Mouse (Mus musculus): ENCODE results near the gene Mex3a. TPM values are rescaled to one million over a fixed set of nuclear protein-coding genes. Genes with fewer than 3 reads are reported as not detected.
A peak's percentile ranks its signal among the peaks of the same experiment; 100 is the strongest.

Mex3a gene
- total RNA-seq, 2 experiments from 2014 or later = 3.2 TPM

DNA sequence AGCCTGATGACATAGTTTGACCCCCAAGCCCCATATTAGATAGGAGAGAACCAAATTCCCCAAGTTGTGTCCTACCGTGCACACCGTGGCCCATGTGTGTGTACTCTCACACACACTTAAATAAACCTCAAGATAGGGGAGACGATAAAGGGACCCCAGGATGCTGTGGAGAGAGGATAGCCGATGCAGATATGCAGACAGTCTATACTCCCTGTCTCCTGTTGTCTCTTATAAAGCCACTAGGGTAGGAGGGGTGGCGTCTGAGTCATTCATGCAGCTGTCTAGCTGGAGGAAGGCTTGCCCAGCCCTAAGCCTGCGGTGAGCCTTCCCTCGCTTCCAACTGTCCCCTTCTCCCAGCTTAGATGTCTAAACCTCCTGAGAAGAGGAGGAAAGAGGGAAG lies 32.1 kb upstream of the Mex3a start:
- intact Hi-C loops (cut with DNase I) = no loop called here
- Histone ChIP-seq H3K27ac (no peak overlapping the region), H3K4me3 (peak overlapping the region; percentile 16; the same call in 1 of the 2 replicates)
- DNase-seq (ENCODE audit: extremely low spot score in 1 of 2, low spot score in 2 of 2) = no peak
- peak; percentile 16 for TF ChIP-seq CTCF (IDR thresholded peaks at IDR 0.05)

DNA sequence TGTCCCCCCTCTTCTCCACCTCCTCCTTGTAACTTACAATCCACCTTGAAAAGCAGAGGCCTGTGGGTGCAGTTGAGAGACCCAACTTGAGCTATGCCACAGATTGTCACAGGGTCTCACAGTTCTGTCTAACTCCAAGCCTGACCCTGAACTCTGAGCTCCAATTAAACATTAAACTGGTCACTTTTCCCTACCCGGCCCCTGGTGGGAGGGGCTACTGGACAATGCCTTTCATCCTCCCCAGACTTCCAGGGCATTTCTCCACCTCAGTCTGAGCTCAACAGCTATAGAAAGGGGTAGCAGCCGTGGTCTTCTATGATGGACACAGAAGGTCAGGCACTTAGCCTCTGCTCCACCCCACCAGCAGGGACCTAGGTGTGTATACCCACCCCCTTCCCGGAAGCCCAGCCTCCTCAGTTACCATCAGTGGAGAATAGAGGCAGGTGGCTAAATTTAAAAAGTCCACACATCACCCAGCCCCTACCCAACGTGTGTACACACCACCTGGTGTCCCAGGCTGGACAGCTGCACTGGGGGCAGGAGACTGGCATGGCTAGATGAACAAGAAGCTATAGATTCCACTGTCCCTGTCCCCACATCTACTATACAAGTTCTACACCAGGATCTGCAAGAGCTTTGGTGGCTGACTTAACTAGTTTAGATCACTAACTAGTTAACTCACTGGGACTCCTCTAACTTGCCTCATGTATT lies 31.4 kb upstream of the Mex3a start:
- H3K4me3 ChIP-seq = peak overlapping the region; percentile 84
- H3K27ac ChIP-seq = no peak overlapping the region
- no peak for TF ChIP-seq CTCF (IDR thresholded peaks at IDR 0.05)
- intact Hi-C loops (cut with DNase I) = no loop called here
- DNase-seq (ENCODE audit: extremely low spot score in 1 of 2, low spot score in 2 of 2) = no peak

- Histone ChIP-seq H3K4me3 (peak overlapping the region; percentile 84), H3K27ac (peak overlapping the region; percentile 94)
- DNase-seq (ENCODE audit: extremely low spot score in 1 of 2, low spot score in 2 of 2) = no peak
- no peak for TF ChIP-seq CTCF (IDR thresholded peaks at IDR 0.05)
- intact Hi-C loops (cut with DNase I) = loop anchor here (2.0 kb wide), 1 partner anchor 17 kb away; no protein-coding TSS in a partner anchor
Observed at GRCm38 (mm10) chr3:88501366-88502030, 30.7 kb upstream of the Mex3a start.

GRCm38 (mm10) chr3:88502031-88502571 lies 30.1 kb upstream of the Mex3a start:
- Histone ChIP-seq H3K27ac (peak overlapping the region; percentile 94), H3K4me3 (peak overlapping the region; percentile 84)
- DNase-seq (ENCODE audit: extremely low spot score in 1 of 2, low spot score in 2 of 2) = no peak
- intact Hi-C loops (cut with DNase I) = loop anchor here (2.0 kb wide), 1 partner anchor 17 kb away; no protein-coding TSS in a partner anchor
- TF ChIP-seq CTCF (IDR thresholded peaks at IDR 0.05) = no peak

- Histone ChIP-seq H3K27ac (peak overlapping the region; percentile 94), H3K4me3 (peak overlapping the region; percentile 84)
- peak; percentile 90 to 93 for DNase-seq (ENCODE audit: extremely low spot score in 1 of 2, low spot score in 2 of 2)
- no peak for TF ChIP-seq CTCF (IDR thresholded peaks at IDR 0.05)
- intact Hi-C loops (cut with DNase I) = loop anchor here (2.0 kb wide), 1 partner anchor 18 kb away; no protein-coding TSS in a partner anchor
Observed at GRCm38 (mm10) chr3:88502641-88503504, 29.3 kb upstream of the Mex3a start.

GRCm38 (mm10) chr3:88503505-88503863 lies 28.7 kb upstream of the Mex3a start:
- intact Hi-C loops (cut with DNase I) = loop anchor here (2.0 kb wide), 1 partner anchor 19 kb away; no protein-coding TSS in a partner anchor
- Histone ChIP-seq H3K27ac (peak overlapping the region; percentile 94), H3K4me3 (peak overlapping the region; percentile 84)
- peak; percentile 57 to 59 for DNase-seq (ENCODE audit: extremely low spot score in 1 of 2, low spot score in 2 of 2)
- no peak for TF ChIP-seq CTCF (IDR thresholded peaks at IDR 0.05)

- no peak for TF ChIP-seq CTCF (IDR thresholded peaks at IDR 0.05)
- no peak overlapping the region for H3K4me3 ChIP-seq
- no peak overlapping the region for H3K27ac ChIP-seq
- no peak for DNase-seq (ENCODE audit: extremely low spot score in 1 of 2, low spot score in 2 of 2)
- intact Hi-C loops (cut with DNase I) = loop anchor here (2.0 kb wide), 1 partner anchor 19 kb away; no protein-coding TSS in a partner anchor
Observed at GRCm38 (mm10) chr3:88503881-88504746, 28.1 kb upstream of the Mex3a start.

DNA sequence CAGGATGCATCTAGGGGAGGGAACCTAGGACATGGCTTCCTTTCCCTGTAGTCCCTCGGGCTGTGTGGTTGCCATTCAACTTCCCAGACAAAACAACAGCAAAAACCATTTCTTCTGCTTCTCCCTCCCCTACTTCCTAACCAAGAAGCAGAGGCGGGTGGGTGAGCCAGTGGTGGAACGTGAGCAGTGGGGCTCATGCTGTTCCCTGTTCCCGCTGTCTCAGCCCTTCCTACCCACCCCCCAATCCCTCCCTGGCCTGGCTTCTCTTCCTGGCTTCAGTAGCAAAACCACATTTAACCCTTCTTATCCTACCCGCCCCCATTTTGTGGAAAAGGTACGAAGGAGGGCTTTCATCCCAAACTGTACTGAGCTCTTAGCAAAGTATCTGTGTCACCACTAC lies 27.1 kb upstream of the Mex3a start:
- H3K27ac ChIP-seq = no peak overlapping the region
- DNase-seq (ENCODE audit: extremely low spot score in 1 of 2, low spot score in 2 of 2) = no peak
- no peak for TF ChIP-seq CTCF (IDR thresholded peaks at IDR 0.05)
- no peak overlapping the region for H3K4me3 ChIP-seq
- intact Hi-C loops (cut with DNase I) = no loop called here

GRCm38 (mm10) chr3:88505765-88506164 lies 26.4 kb upstream of the Mex3a start:
- TF ChIP-seq CTCF (IDR thresholded peaks at IDR 0.05) = no peak
- intact Hi-C loops (cut with DNase I) = no loop called here
- H3K4me3 ChIP-seq = no peak overlapping the region
- no peak for DNase-seq (ENCODE audit: extremely low spot score in 1 of 2, low spot score in 2 of 2)
- no peak overlapping the region for H3K27ac ChIP-seq

DNA sequence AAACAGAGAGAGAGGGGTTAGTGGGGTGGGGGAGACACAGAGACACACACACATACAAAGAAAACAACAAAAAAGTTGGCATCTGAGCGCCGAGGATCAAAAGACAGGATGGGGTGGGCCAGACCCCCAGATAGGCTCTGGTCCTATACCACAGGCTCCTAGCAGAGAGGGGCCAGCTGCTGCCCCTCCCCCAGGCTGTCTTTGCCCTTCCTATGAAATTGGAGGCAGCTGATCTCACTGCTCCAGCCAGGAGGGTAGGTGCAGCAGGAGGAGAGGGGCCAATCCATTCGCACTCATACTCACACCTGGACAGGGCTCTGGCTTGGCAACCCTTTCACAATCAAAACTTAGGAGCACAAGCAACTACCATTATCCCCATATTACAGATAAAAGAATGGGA lies 22.9 kb upstream of the Mex3a start:
- H3K27ac ChIP-seq = peak overlapping the region; percentile 76
- DNase-seq (ENCODE audit: extremely low spot score in 1 of 2, low spot score in 2 of 2) = no peak
- peak overlapping the region; percentile 33 for H3K4me3 ChIP-seq
- no peak for TF ChIP-seq CTCF (IDR thresholded peaks at IDR 0.05)
- intact Hi-C loops (cut with DNase I) = no loop called here
